Mouse (Mus musculus): ENCODE results near the gene Prr11. TPM values are rescaled to one million over a fixed set of nuclear protein-coding genes. Genes with fewer than 3 reads are reported as not detected.

The Prr11 gene
- polyA plus RNA-seq, 1 experiment = 0.17 TPM

DNA sequence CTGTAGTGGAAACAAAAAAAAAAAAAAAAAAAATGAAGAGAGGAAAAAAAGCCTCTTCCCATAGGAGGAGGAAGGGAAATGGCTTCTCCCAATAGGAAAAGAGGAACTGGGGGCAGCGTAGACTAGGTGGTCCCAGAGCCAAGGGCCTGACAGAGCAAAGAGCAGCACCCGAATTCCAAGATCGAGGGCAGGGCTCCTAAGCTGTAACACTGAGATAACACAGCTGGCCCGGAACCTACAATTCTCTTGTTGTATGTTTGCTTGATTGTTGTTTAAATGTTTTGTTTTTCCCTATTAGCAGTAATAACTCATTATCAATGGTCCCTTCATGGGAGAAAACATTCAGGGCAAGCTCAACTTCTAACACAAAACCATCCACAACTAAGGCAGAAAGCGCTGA, 61.5 kb downstream of the Prr11 start:
- Histone ChIP-seq H3K4me1 (ENCODE audit: control insufficient read depth, insufficient read depth, low read length) (no peaks in the 10 kb centered on the region), H3K36me3 (ENCODE audit: control insufficient read depth, insufficient read depth, low read length) (no peaks in the 10 kb centered on the region), H3K4me3 (ENCODE audit: insufficient read depth, low read depth, low read length) (no peak overlapping the region), H3K27ac (ENCODE audit: insufficient read depth, low read depth, low read length) (no peak overlapping the region), H3K27me3 (replicated peaks; ENCODE audit: control insufficient read depth, insufficient read depth, low read length) (no peaks in the 10 kb centered on the region)
- WGBS = 88% methylated on average over 5 of the region's 5 CpGs
- TF ChIP-seq CTCF (conservative IDR thresholded peaks at IDR 0.05; ENCODE audit: insufficient read depth, insufficient read length, low read depth, low read length) = no peak
- TF ChIP-seq POLR2A (IDR thresholded peaks at IDR 0.05; ENCODE audit: low read depth, low read length) = no peak
- no peak for DNase-seq

- WGBS = 85% methylated on average over 3 of the region's 3 CpGs
These were observed 65.5 kb downstream of the Prr11 start for GRCm38 (mm10) chr11:87043052-87043451.

DNA sequence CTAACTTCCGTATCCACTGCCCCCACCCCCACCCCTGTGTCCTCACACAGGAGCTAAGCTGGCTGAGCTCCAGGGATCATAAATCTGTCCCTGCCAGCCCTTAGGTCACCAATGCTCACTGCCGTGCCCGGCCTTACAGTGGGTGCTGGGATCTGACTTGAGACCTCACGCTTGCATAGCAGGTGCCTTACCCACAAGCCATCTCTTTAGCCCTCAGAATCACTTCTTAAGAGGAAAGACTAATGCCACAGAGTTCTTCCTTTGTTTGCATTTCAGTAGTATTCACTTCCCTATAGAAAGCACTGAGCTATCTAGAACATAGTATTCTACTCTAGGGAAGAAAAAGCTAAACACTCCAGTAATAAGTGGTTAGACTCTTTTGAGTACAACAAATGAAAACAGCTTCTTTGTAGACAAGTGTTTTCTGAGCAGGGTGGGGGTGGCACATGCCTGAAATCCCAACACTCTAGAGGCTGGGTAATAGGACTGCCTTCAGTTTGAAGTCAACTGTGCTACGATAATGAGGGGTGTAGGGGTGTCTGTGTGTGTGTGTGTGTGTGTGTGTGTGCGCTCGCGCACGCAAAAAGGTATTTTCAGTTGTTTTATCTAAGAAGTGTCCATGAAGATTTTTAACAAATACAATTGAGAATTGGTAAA, 69.1 kb downstream of the Prr11 start:
- H3K27ac ChIP-seq (ENCODE audit: insufficient read depth, low read depth, low read length) = no peak overlapping the region
- DNase-seq = peak; percentile 7
- 65% methylated on average over 9 of the region's 9 CpGs for WGBS
- no peaks in the 10 kb centered on the region for H3K36me3 ChIP-seq (ENCODE audit: control insufficient read depth, insufficient read depth, low read length)
- TF ChIP-seq POLR2A (IDR thresholded peaks at IDR 0.05; ENCODE audit: low read depth, low read length) (no peak), CTCF (conservative IDR thresholded peaks at IDR 0.05; ENCODE audit: insufficient read depth, insufficient read length, low read depth, low read length) (no peak)
- H3K27me3 ChIP-seq (replicated peaks; ENCODE audit: control insufficient read depth, insufficient read depth, low read length) = no peaks in the 10 kb centered on the region
- H3K4me3 ChIP-seq (ENCODE audit: insufficient read depth, low read depth, low read length) = no peak overlapping the region
- H3K4me1 ChIP-seq (ENCODE audit: control insufficient read depth, insufficient read depth, low read length) = no peaks in the 10 kb centered on the region

More at GRCm38 (mm10) chr11:87043052-87043451, 65.5 kb downstream of the Prr11 start:
- TF ChIP-seq POLR2A (IDR thresholded peaks at IDR 0.05; ENCODE audit: low read depth, low read length) (no peak), CTCF (conservative IDR thresholded peaks at IDR 0.05; ENCODE audit: insufficient read depth, insufficient read length, low read depth, low read length) (no peak)
- no peak overlapping the region for H3K27ac ChIP-seq (ENCODE audit: insufficient read depth, low read depth, low read length)
- H3K36me3 ChIP-seq (ENCODE audit: control insufficient read depth, insufficient read depth, low read length) = no peaks in the 10 kb centered on the region
- no peak overlapping the region for H3K4me3 ChIP-seq (ENCODE audit: insufficient read depth, low read depth, low read length)
- H3K27me3 ChIP-seq (replicated peaks; ENCODE audit: control insufficient read depth, insufficient read depth, low read length) = no peaks in the 10 kb centered on the region
- DNase-seq = no peak
- no peaks in the 10 kb centered on the region for H3K4me1 ChIP-seq (ENCODE audit: control insufficient read depth, insufficient read depth, low read length)

Other genes with a start within 250 kb of the Prr11 start
- gene Ypel2, start 115.0 kb downstream of the Prr11 start, polyA plus RNA-seq (2012; rRNA removed) = 4.7 TPM in 2 replicates
- gene Gdpd1, start 34.6 kb downstream of the Prr11 start, polyA plus RNA-seq (2012; rRNA removed) = 1.3 and 1.7 TPM in 2 replicates
- 6.8 and 7.7 TPM in 2 replicates for gene Smg8, start 21.9 kb downstream of the Prr11 start, polyA plus RNA-seq (2012; rRNA removed)
- 3.7 and 5.1 TPM in 2 replicates for gene Ska2, start 526 bp upstream of the Prr11 start, polyA plus RNA-seq (2012; rRNA removed)
- gene Trim37, start 18.4 kb upstream of the Prr11 start, polyA plus RNA-seq (2012; rRNA removed) = 3.9 and 5.1 TPM in 2 replicates

Data from kidney, adult 2 months (tissue).